Mouse (Mus musculus) liver, embryonic 16.5 days (tissue): ENCODE measurements at regions not wholly inside any gene's neighbourhood (a gene's known extent, or its start where the extent isn't known, plus 50 kb on each side); places are given as distances from the start of the nearest gene placed in this dataset.

Experiments used
- ATAC-seq: fragments of 200-750 bp; cut with Nextera tagmentation; 2 replicates; pipeline ENCODE4 v1.8.0; 2017; ENCODE audit warnings: low read depth, mild to moderate bottlenecking, moderate number of reproducible peaks, moderate library complexity
- H3K27ac ChIP-seq: fragments of 300-500 bp; sonication (generic); 2 replicates; pipeline ENCODE4 v1.5.1; 2014; ENCODE audit warnings: mild to moderate bottlenecking, low read length
- H3K27me3 ChIP-seq: fragments of 300-500 bp; sonication (generic); 2 replicates; pipeline ENCODE4 v1.6.1; 2014; ENCODE audit warnings: low read depth, low read length, mixed read lengths; ENCODE audit not compliant: control insufficient read depth, insufficient read depth
- H3K36me3 ChIP-seq: fragments of 300-500 bp; sonication (generic); 2 replicates; pipeline ENCODE4 v1.6.1; 2014; ENCODE audit warnings: mild to moderate bottlenecking; ENCODE audit not compliant: control insufficient read depth, insufficient read depth
- H3K4me1 ChIP-seq: fragments of 300-500 bp; sonication (generic); 2 replicates; pipeline ENCODE4 v1.6.1; 2014; ENCODE audit warnings: low read depth, low read length, mixed read lengths; ENCODE audit not compliant: control insufficient read depth
- H3K4me2 ChIP-seq: fragments of 300-500 bp; sonication (generic); 2 replicates; pipeline ENCODE4 v1.6.1; 2014; ENCODE audit warnings: low read depth, low read length, mixed read lengths
- H3K4me3 ChIP-seq: fragments of 300-500 bp; sonication (generic); 2 replicates; pipeline ENCODE4 v1.5.1; 2014; ENCODE audit warnings: low read depth, mild to moderate bottlenecking, low read length
- H3K9ac ChIP-seq: fragments of 300-500 bp; sonication (generic); 2 replicates; pipeline ENCODE4 v1.6.1; 2014; ENCODE audit warnings: low read depth, low read length
- H3K9me3 ChIP-seq: fragments of 300-500 bp; sonication (generic); replicated peaks from 2 replicates; pipeline ENCODE4 v1.6.1; 2016; ENCODE audit warnings: low read length; ENCODE audit not compliant: control insufficient read depth
- WGBS: fragments of 180-500 bp; shearing (Covaris S2); extraction: QIAGEN DNeasy Blood & Tissue Kit; methylation state at CpG from one replicate; pipeline ENCODE4 v1.1.7; 2014; ENCODE audit not compliant: insufficient replicate concordance; 5-methylcytosine and 5-hydroxymethylcytosine counted together

GRCm38 (mm10) chr1:76540529-76540928 lies 974.4 kb downstream of the Epha4 start:
- ATAC-seq = no peak
- Histone ChIP-seq H3K4me3 (no peak overlapping the region), H3K27me3 (no peaks in the 10 kb centered on the region), H3K27ac (no peak overlapping the region), H3K4me2 (no peak overlapping the region), H3K9ac (no peak overlapping the region), H3K9me3 (no peaks in the 10 kb centered on the region), H3K4me1 (no peaks in the 10 kb centered on the region), H3K36me3 (no peaks in the 10 kb centered on the region)
- 10% methylated on average over 3 of the region's 3 CpGs for WGBS

DNA sequence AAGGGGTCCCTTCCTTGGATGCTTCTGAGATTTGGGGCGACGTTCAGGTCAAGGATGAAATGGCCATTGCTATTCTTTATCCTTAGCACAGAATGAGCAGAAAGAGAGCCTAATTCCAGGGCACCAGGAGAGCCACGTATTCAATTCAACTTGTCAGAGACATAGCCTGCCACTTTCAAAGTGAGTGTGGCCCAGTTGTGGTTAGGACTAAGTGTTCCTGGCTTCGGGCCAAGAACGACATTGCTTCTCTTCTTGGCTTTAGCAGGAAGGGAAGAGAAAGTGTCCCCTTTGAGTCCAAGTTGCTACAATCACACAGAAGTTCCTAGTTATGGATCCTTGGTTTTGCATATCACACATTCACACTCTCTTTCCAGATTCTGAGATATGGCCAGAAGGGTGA lies 964.0 kb downstream of the Epha4 start:
- H3K27me3 ChIP-seq = no peaks in the 10 kb centered on the region
- no peak overlapping the region for H3K4me2 ChIP-seq
- H3K27ac ChIP-seq = no peak overlapping the region
- no peaks in the 10 kb centered on the region for H3K9me3 ChIP-seq
- WGBS = 41% methylated on average over 5 of the region's 5 CpGs
- no peak overlapping the region for H3K9ac ChIP-seq
- no peak overlapping the region for H3K4me3 ChIP-seq
- H3K4me1 ChIP-seq = no peaks in the 10 kb centered on the region
- ATAC-seq = no peak
- H3K36me3 ChIP-seq = no peaks in the 10 kb centered on the region

DNA sequence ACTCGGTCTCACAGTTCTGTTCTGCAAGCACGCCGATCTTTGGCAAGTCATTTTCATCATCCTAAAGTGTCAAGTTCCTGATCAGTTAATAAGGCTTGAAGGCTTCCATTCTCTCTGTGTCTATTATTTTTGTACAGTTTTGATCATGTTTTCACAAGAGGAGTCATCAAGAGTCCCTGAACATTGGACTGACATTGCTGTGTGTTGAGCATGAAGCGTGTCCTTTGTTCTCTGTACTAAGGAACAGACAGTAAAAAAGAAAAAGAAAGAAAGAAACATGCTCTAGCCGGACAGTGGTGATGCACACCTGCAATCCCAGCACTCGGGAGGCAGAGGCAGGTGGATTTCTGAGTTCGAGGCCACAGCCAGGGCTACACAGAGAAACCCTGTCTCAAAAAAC lies 955.4 kb downstream of the Epha4 start:
- H3K9me3 ChIP-seq = no peaks in the 10 kb centered on the region
- H3K27me3 ChIP-seq = no peaks in the 10 kb centered on the region
- no peak for ATAC-seq
- WGBS = 63% methylated on average over 7 of the region's 7 CpGs
- no peak overlapping the region for H3K9ac ChIP-seq
- no peak overlapping the region for H3K4me3 ChIP-seq
- H3K36me3 ChIP-seq = no peaks in the 10 kb centered on the region
- H3K27ac ChIP-seq = no peak overlapping the region
- H3K4me1 ChIP-seq = no peaks in the 10 kb centered on the region
- no peak overlapping the region for H3K4me2 ChIP-seq

- Histone ChIP-seq H3K36me3 (no peaks in the 10 kb centered on the region), H3K9ac (no peak overlapping the region), H3K4me1 (no peaks in the 10 kb centered on the region), H3K4me2 (no peak overlapping the region), H3K9me3 (no peaks in the 10 kb centered on the region), H3K27ac (no peak overlapping the region), H3K27me3 (no peaks in the 10 kb centered on the region), H3K4me3 (no peak overlapping the region)
- no peak for ATAC-seq
- WGBS = 67% methylated on average over 5 of the region's 5 CpGs
These were observed 939.4 kb downstream of the Epha4 start for GRCm38 (mm10) chr1:76575487-76575886.

- WGBS = 67% methylated on average over 2 of the region's 2 CpGs
- H3K4me1 ChIP-seq = no peaks in the 10 kb centered on the region
- H3K9me3 ChIP-seq = no peaks in the 10 kb centered on the region
- H3K27me3 ChIP-seq = no peaks in the 10 kb centered on the region
- H3K36me3 ChIP-seq = no peaks in the 10 kb centered on the region
- no peak overlapping the region for H3K27ac ChIP-seq
- no peak overlapping the region for H3K4me2 ChIP-seq
- ATAC-seq = no peak
- no peak overlapping the region for H3K4me3 ChIP-seq
- no peak overlapping the region for H3K9ac ChIP-seq
These were observed 929.0 kb downstream of the Epha4 start for GRCm38 (mm10) chr1:76585921-76586320.

DNA sequence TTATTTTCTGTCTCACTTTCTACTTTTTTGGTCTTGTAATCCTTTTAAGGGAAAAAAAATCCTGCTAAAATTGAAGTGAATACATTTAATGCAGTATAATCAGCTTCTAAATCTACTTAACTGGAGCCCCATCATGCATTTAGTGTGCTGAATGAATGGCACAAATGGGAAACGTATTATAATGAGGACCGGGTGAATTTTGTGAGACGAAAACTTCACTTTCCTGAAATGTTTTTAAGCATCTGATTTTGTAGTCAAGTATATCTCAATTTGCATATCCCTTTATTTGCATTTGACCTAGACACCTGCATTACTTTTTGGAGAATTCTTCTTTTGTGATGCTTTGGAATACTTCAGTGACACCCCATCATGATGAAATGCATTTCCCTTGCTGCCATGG lies 889.1 kb downstream of the Epha4 start:
- H3K4me2 ChIP-seq = no peak overlapping the region
- no peaks in the 10 kb centered on the region for H3K4me1 ChIP-seq
- no peak overlapping the region for H3K27ac ChIP-seq
- ATAC-seq = no peak
- H3K4me3 ChIP-seq = no peak overlapping the region
- H3K9me3 ChIP-seq = no peaks in the 10 kb centered on the region
- no peaks in the 10 kb centered on the region for H3K36me3 ChIP-seq
- 70% methylated on average over 3 of the region's 3 CpGs for WGBS
- no peaks in the 10 kb centered on the region for H3K27me3 ChIP-seq
- H3K9ac ChIP-seq = no peak overlapping the region

- H3K9me3 ChIP-seq = no peaks in the 10 kb centered on the region
These were observed 885.0 kb downstream of the Epha4 start for GRCm38 (mm10) chr1:76629861-76630260.

GRCm38 (mm10) chr1:76634071-76634470 lies 880.8 kb downstream of the Epha4 start:
- Histone ChIP-seq H3K4me1 (no peaks in the 10 kb centered on the region), H3K9me3 (no peaks in the 10 kb centered on the region), H3K36me3 (no peaks in the 10 kb centered on the region), H3K27ac (no peak overlapping the region), H3K4me3 (no peak overlapping the region), H3K27me3 (no peaks in the 10 kb centered on the region), H3K9ac (no peak overlapping the region), H3K4me2 (no peak overlapping the region)
- 42% methylated on average over 1 of the region's 1 CpGs for WGBS
- ATAC-seq = no peak

More at GRCm38 (mm10) chr1:76629861-76630260, 885.0 kb downstream of the Epha4 start:
- no peak for ATAC-seq
- no peaks in the 10 kb centered on the region for H3K36me3 ChIP-seq
- no peak overlapping the region for H3K9ac ChIP-seq
- no peak overlapping the region for H3K27ac ChIP-seq
- H3K27me3 ChIP-seq = no peaks in the 10 kb centered on the region
- H3K4me2 ChIP-seq = no peak overlapping the region
- no peaks in the 10 kb centered on the region for H3K4me1 ChIP-seq
- no peak overlapping the region for H3K4me3 ChIP-seq

- no peak overlapping the region for H3K27ac ChIP-seq
- no peaks in the 10 kb centered on the region for H3K4me1 ChIP-seq
- H3K4me3 ChIP-seq = no peak overlapping the region
- 73% methylated on average over 19 of the region's 19 CpGs for WGBS
- H3K27me3 ChIP-seq = no peaks in the 10 kb centered on the region
- H3K9ac ChIP-seq = no peak overlapping the region
- no peaks in the 10 kb centered on the region for H3K36me3 ChIP-seq
- no peak overlapping the region for H3K4me2 ChIP-seq
- no peaks in the 10 kb centered on the region for H3K9me3 ChIP-seq
- ATAC-seq = no peak
These were observed 877.4 kb downstream of the Epha4 start for GRCm38 (mm10) chr1:76637268-76638009.
